Mouse (Mus musculus) gastrocnemius, adult 2 months (tissue): ENCODE data around the gene Dclre1b. TPM values are rescaled to one million over a fixed set of nuclear protein-coding genes. Genes with fewer than 3 reads are reported as not detected.
"Not testable (repeated sequence)": the region's sequence is repeated elsewhere in the genome, so short reads cannot be mapped to it uniquely, and the experiment has no call there.

Source experiments
- DNase-seq: peaks from one replicate; pipeline ENCODE4 v3.0.0; 2022
- H3K27ac ChIP-seq: fragments of 200-600 bp; 2 replicates; pipeline ENCODE4 v1.8.1; 2022; ENCODE audit warnings: mild to moderate bottlenecking
- H3K4me3 ChIP-seq: fragments of 200-600 bp; 2 replicates; pipeline ENCODE4 v1.8.1; 2022; ENCODE audit warnings: mild to moderate bottlenecking, moderate library complexity
- CTCF ChIP-seq: fragments of 200-600 bp; IDR thresholded peaks from 2 replicates; pipeline ENCODE4 v1.8.1; 2022; ENCODE audit warnings: antibody characterized with exemption, mild to moderate bottlenecking, moderate library complexity
- intact Hi-C: fragments of 180-260 bp; cut with DNase I; formaldehyde crosslinking; loops from one replicate; pipeline ENCODE4 v1.15.1; 2025
- long read RNA-seq, 2 experiments: library from polyadenylated mRNA; stranded (forward); transcript quantifications; one replicate each; pipeline ENCODE4 v2.0.0; 2021
- total RNA-seq, 2 experiments: library from RNA; stranded (reverse); gene quantifications; 2 replicates each; pipeline ENCODE4 v1.2.3; 2021

Dclre1b gene
- total RNA-seq, result 1 to 10 TPM; 6.4 to 8.6 TPM
- long read RNA-seq, experiment 1, full-length matches to known transcripts, result 5 of 6 reads
- long read RNA-seq, experiment 1, partial matches to known transcripts, result 0 of 6 reads
- long read RNA-seq, experiment 1, other reads (novel, unspliced or antisense), result 1 of 6 reads
- long read RNA-seq, experiment 2, full-length matches to known transcripts, result 6 of 6 reads
- long read RNA-seq, experiment 2, partial matches to known transcripts, result 0 of 6 reads
- long read RNA-seq, experiment 2, other reads (novel, unspliced or antisense), result 0 of 6 reads

GRCm38 (mm10) chr3:103808891-103809798 is at the start of gene Dclre1b, which contains the start of the genes Ap4b1 and Gm43064:
Gene Dclre1b (minus strand): TSS chr3:103809444.
Gene Ap4b1 (plus strand): TSS chr3:103809520.
Gene Gm43064 (plus strand): TSS chr3:103809573.
- Histone ChIP-seq H3K27ac (peak within 1 kb of the TSS; percentile 98), H3K4me3 (peak within 1 kb of the TSS; percentile 92)
- no peak for TF ChIP-seq CTCF
- DNase-seq, result peak; percentile 96
- intact Hi-C loops, result loop anchor here (1.0 to 5.0 kb wide), 3 partner anchors 18 to 72 kb away; partner anchors contain the start of genes Gm10964, Hipk1 and Olfml3

GRCm38 (mm10) chr3:103857977-103858563 is 48.8 kb upstream of the Dclre1b start:
- no peak for TF ChIP-seq CTCF
- DNase-seq, result no peak
- intact Hi-C loops, result no loop called here
- Histone ChIP-seq H3K4me3 (no peak overlapping the region), H3K27ac (no peak overlapping the region)

GRCm38 (mm10) chr3:103857036-103857805 is 48.0 kb upstream of the Dclre1b start:
- Histone ChIP-seq H3K4me3 (no peak overlapping the region), H3K27ac (no peak overlapping the region)
- DNase-seq, result no peak
- TF ChIP-seq CTCF, result no peak
- intact Hi-C loops, result no loop called here

- H3K4me3 ChIP-seq, result no peak overlapping the region
- intact Hi-C loops, result no loop called here
- TF ChIP-seq CTCF, result no peak
- H3K27ac ChIP-seq, result no peak overlapping the region
- DNase-seq, result peak; percentile 22
These were observed 44.6 kb upstream of the Dclre1b start for GRCm38 (mm10) chr3:103853804-103854203.

- peak; percentile 32 for DNase-seq
- Histone ChIP-seq H3K4me3 (no peak overlapping the region), H3K27ac (no peak overlapping the region)
- intact Hi-C loops, result no loop called here
- peak; percentile 53 for TF ChIP-seq CTCF
These were observed 43.5 kb upstream of the Dclre1b start for GRCm38 (mm10) chr3:103852565-103853299.

GRCm38 (mm10) chr3:103851882-103852281 is 42.6 kb upstream of the Dclre1b start:
- intact Hi-C loops, result no loop called here
- no peak overlapping the region for H3K27ac ChIP-seq
- DNase-seq, result no peak
- no peak overlapping the region for H3K4me3 ChIP-seq
- no peak for TF ChIP-seq CTCF

GRCm38 (mm10) chr3:103851481-103851880 is 42.2 kb upstream of the Dclre1b start:
- Histone ChIP-seq H3K4me3 (no peak overlapping the region), H3K27ac (no peak overlapping the region)
- intact Hi-C loops, result no loop called here
- no peak for TF ChIP-seq CTCF
- no peak for DNase-seq

- TF ChIP-seq CTCF, result no peak
- Histone ChIP-seq H3K4me3 (no peak overlapping the region), H3K27ac (no peak overlapping the region)
- no peak for DNase-seq
- intact Hi-C loops, result no loop called here
These were observed 41.6 kb upstream of the Dclre1b start for GRCm38 (mm10) chr3:103850644-103851363.

GRCm38 (mm10) chr3:103840946-103841345 is 31.7 kb upstream of the Dclre1b start:
- DNase-seq, intact Hi-C loops, H3K4me3 ChIP-seq, H3K27ac ChIP-seq: not testable (repeated sequence)

GRCm38 (mm10) chr3:103840195-103840594 is 31.0 kb upstream of the Dclre1b start:
- intact Hi-C loops, H3K27ac ChIP-seq, H3K4me3 ChIP-seq, DNase-seq: not testable (repeated sequence)

- Histone ChIP-seq H3K27ac (no peak overlapping the region), H3K4me3 (no peak overlapping the region)
- intact Hi-C loops, result no loop called here
- no peak for DNase-seq
- no peak for TF ChIP-seq CTCF
These were observed 30.5 kb upstream of the Dclre1b start for GRCm38 (mm10) chr3:103839711-103840110.
